8 mouse cellular contexts compared by ENCODE assay signal in genomic region chr19:4300271-4300704, GRCm38 (mm10). TPM values are rescaled to one million over a fixed set of nuclear protein-coding genes. Genes with fewer than 3 reads are reported as not detected.
DNase-seq lines count a peak whose midpoint lies in the region; ATAC-seq and TF ChIP-seq lines count a peak whose summit lies in the region.

No protein-coding gene starts in this region.

- no peak for TF ChIP-seq RAD21 in CH12.LX (IDR thresholded peaks at IDR 0.05; ENCODE audit: low read depth, low read length)

- peaks cover 29 to 58% of the 10 kb centered on the region in 2 experiments for H3K36me3 ChIP-seq in CH12.LX (replicated peaks in 1 of 2; ENCODE audit: control insufficient read depth in 1 of 2, insufficient read depth in 1 of 2, low read length in 1 of 2)
- H3K36me3 ChIP-seq in heart, embryonic 13.5 days: peaks cover 18% of the 10 kb centered on the region
- H3K36me3 ChIP-seq in liver, postnatal 0 days (replicated peaks; ENCODE audit: insufficient read depth, low read length): peaks cover 13% of the 10 kb centered on the region; the same call in 1 of the 2 replicates

- no peaks in the 10 kb centered on the region for H3K27me3 ChIP-seq in CH12.LX (replicated peaks)
- no peaks in the 10 kb centered on the region for H3K27me3 ChIP-seq in heart, embryonic 13.5 days (replicated peaks)
- H3K27me3 ChIP-seq in liver, postnatal 0 days (ENCODE audit: insufficient read depth, low read length): no peaks in the 10 kb centered on the region

- no peak for ATAC-seq in heart, embryonic 13.5 days (ENCODE audit: extremely low read depth, insufficient number of reproducible peaks, low FRiP score, low TSS enrichment)
- ATAC-seq in liver, postnatal 0 days: peak; percentile 64

- peak overlapping the region; percentile 97 for H3K27ac ChIP-seq in CH12.LX (ENCODE audit: insufficient read depth, low read depth)
- peak overlapping the region; percentile 46; the same call in 1 of the 2 replicates for H3K27ac ChIP-seq in heart, embryonic 13.5 days (replicated peaks)
- peak overlapping the region; percentile 88 for H3K27ac ChIP-seq in liver, postnatal 0 days (ENCODE audit: low read depth)

- H3K4me3 ChIP-seq in CH12.LX (replicated peaks in 1 of 3; ENCODE audit: low read depth in 2 of 3, low read length in 2 of 3, poor library complexity in 1 of 3): peak overlapping the region; percentile 2 to 89 (median 27)
- H3K4me3 ChIP-seq in heart, embryonic 13.5 days: no peak overlapping the region
- no peak overlapping the region for H3K4me3 ChIP-seq in liver, postnatal 0 days (ENCODE audit: low read depth, low read length)

- peak overlapping the region; percentile 79; the same call in 1 of the 2 replicates for H3K9ac ChIP-seq in CH12.LX (ENCODE audit: insufficient read depth, low read depth)
- no peak overlapping the region for H3K9ac ChIP-seq in heart, embryonic 13.5 days
- no peak overlapping the region for H3K9ac ChIP-seq in liver, postnatal 0 days (replicated peaks)

- peaks cover 91% of the 10 kb centered on the region for H3K79me2 ChIP-seq in CH12.LX (replicated peaks; ENCODE audit: control insufficient read depth, extremely low read depth, insufficient read depth, poor library complexity, severe bottlenecking)

- peak overlapping the region; percentile 92 for H3K4me2 ChIP-seq in CH12.LX (ENCODE audit: insufficient read depth, low read depth, poor library complexity, severe bottlenecking)
- H3K4me2 ChIP-seq in heart, embryonic 13.5 days: no peak overlapping the region
- H3K4me2 ChIP-seq in liver, postnatal 0 days (ENCODE audit: low read depth, low read length): peak overlapping the region; percentile 87

- peak; percentile 64 for TF ChIP-seq POLR2A in CH12.LX (IDR thresholded peaks at IDR 0.05; ENCODE audit: low read depth, low read length)

- in situ Hi-C loops in CH12.LX (cut with MboI; ENCODE audit: low pct_ligation_motif_present, low pct_unique_long_range_greater_than_20kb, low sequenced_read_pairs): no loop called here

- peak; percentile 51 for DNase-seq in gastrocnemius, postnatal 25 days
- no peak for DNase-seq in gastrocnemius, adult 8-10 months (ENCODE audit: low spot score in 2 of 2)
- peak; percentile 94 for DNase-seq in CH12.LX (ENCODE audit: extremely low read depth)
- DNase-seq in liver, postnatal 0 days: peak; percentile 74
- peak; percentile 65 for DNase-seq in spleen, adult 12 weeks (ENCODE audit: low spot score)
- no peak for DNase-seq in urinary bladder, postnatal 4 days (ENCODE audit: low spot score in 2 of 2)
- no peak for DNase-seq in frontal cortex, postnatal 14 days (ENCODE audit: low spot score in 2 of 2)

- peaks cover 43 to 82% of the 10 kb centered on the region in 2 experiments for H3K4me1 ChIP-seq in CH12.LX (ENCODE audit: control insufficient read depth in 1 of 2, insufficient read depth in 2 of 2)
- H3K4me1 ChIP-seq in heart, embryonic 13.5 days: peaks cover 74% of the 10 kb centered on the region
- peaks cover 77% of the 10 kb centered on the region for H3K4me1 ChIP-seq in liver, postnatal 0 days (ENCODE audit: insufficient read depth)

- H3K9me3 ChIP-seq in CH12.LX (replicated peaks; ENCODE audit: low read length): no peaks in the 10 kb centered on the region
- H3K9me3 ChIP-seq in heart, embryonic 13.5 days: no peaks in the 10 kb centered on the region
- no peaks in the 10 kb centered on the region for H3K9me3 ChIP-seq in liver, postnatal 0 days (ENCODE audit: low read length)

- dilution Hi-C loops in CH12.LX (cut with MboI; ENCODE audit: extremely low pct_ligation_motif_present, extremely low pct_unique_long_range_greater_than_20kb, low sequenced_read_pairs): no loop called here

- 48% methylated on average over 7 of the region's 7 CpGs for WGBS in heart, embryonic 13.5 days
- 21% methylated on average over 7 of the region's 7 CpGs for WGBS in liver, postnatal 0 days (ENCODE audit: insufficient replicate concordance)

- TF ChIP-seq CTCF in CH12.LX (conservative IDR thresholded peaks at IDR 0.05 in 1 of 2, IDR thresholded peaks at IDR 0.05 in 1 of 2; ENCODE audit: low read depth in 2 of 2, low read length in 2 of 2): no peak
- TF ChIP-seq CTCF in liver, postnatal 0 days (IDR thresholded peaks at IDR 0.05; ENCODE audit: low read depth): no peak

- no peak for TF ChIP-seq EP300 in CH12.LX (IDR thresholded peaks at IDR 0.05; ENCODE audit: low read length)
- no peak for TF ChIP-seq EP300 in liver, postnatal 0 days (IDR thresholded peaks at IDR 0.05; ENCODE audit: low read depth)

TF ChIP-seq in CH12.LX, 34 proteins besides CTCF, POLR2A, EP300 and RAD21 (continues in another document):
- peak; percentile 89 for TF ChIP-seq ETS1 (conservative IDR thresholded peaks at IDR 0.05; ENCODE audit: low read depth, low read length)
- no peak for TF ChIP-seq RCOR1 (conservative IDR thresholded peaks at IDR 0.05; ENCODE audit: low read depth, low read length)
- TF ChIP-seq ZNF384 (IDR thresholded peaks at IDR 0.05; ENCODE audit: low read depth, low read length): no peak
- TF ChIP-seq MAZ (IDR thresholded peaks at IDR 0.05; ENCODE audit: low read depth, low read length): peak; percentile 54
- no peak for TF ChIP-seq SMC3 (IDR thresholded peaks at IDR 0.05; ENCODE audit: low read depth, low read length)
- no peak for TF ChIP-seq POLR2AphosphoS2 (IDR thresholded peaks at IDR 0.05; ENCODE audit: low read depth, low read length)
- TF ChIP-seq TCF12 (IDR thresholded peaks at IDR 0.05; ENCODE audit: low read depth, low read length): peak; percentile 54; the same call in 1 of the 2 replicates
- 0 out of 2 replicates have a peak, but pooled peaks have one; percentile 28 for TF ChIP-seq HCFC1 (IDR thresholded peaks at IDR 0.05; ENCODE audit: low read depth, low read length)
- peak; percentile 68; the same call in 1 of the 2 replicates for TF ChIP-seq ZMIZ1 (IDR thresholded peaks at IDR 0.05; ENCODE audit: low read depth, low read length)
- TF ChIP-seq GABPA (IDR thresholded peaks at IDR 0.05; ENCODE audit: insufficient replicate concordance, low read depth, low read length): no peak
- no peak for TF ChIP-seq USF1 (IDR thresholded peaks at IDR 0.05; ENCODE audit: low read depth, low read length)
- TF ChIP-seq NELFE (IDR thresholded peaks at IDR 0.05; ENCODE audit: low read depth, low read length): no peak
- TF ChIP-seq USF2 (conservative IDR thresholded peaks at IDR 0.05; ENCODE audit: low read depth, low read length): 0 out of 2 replicates have a peak, but pooled peaks have one; percentile 19
- no peak for TF ChIP-seq PAX5 (IDR thresholded peaks at IDR 0.05; ENCODE audit: low read length)
- no peak for TF ChIP-seq IRF4 (IDR thresholded peaks at IDR 0.05; ENCODE audit: low read depth, low read length)
- TF ChIP-seq MXI1 (IDR thresholded peaks at IDR 0.05; ENCODE audit: low read depth, low read length): peak; percentile 99
- TF ChIP-seq JUN (IDR thresholded peaks at IDR 0.05; ENCODE audit: insufficient read depth, low read depth, low read length): no peak
- peak; percentile 85; the same call in 1 of the 2 replicates for TF ChIP-seq UBTF (IDR thresholded peaks at IDR 0.05; ENCODE audit: low read depth, low read length)
- no peak for TF ChIP-seq ZC3H11A (IDR thresholded peaks at IDR 0.05; ENCODE audit: low read depth, low read length)
- no peak for TF ChIP-seq KAT2A (IDR thresholded peaks at IDR 0.05; ENCODE audit: insufficient replicate concordance, low read length)
- TF ChIP-seq TBP (conservative IDR thresholded peaks at IDR 0.05; ENCODE audit: low read depth, low read length): peak; percentile 80; the same call in 1 of the 2 replicates
- peak; percentile 95 for TF ChIP-seq BHLHE40 (IDR thresholded peaks at IDR 0.05; ENCODE audit: low read depth, low read length)
- TF ChIP-seq CHD1 (IDR thresholded peaks at IDR 0.05; ENCODE audit: low read depth, low read length): no peak; the same call in 1 of the 2 replicates
- TF ChIP-seq NRF1 (IDR thresholded peaks at IDR 0.05; ENCODE audit: low read depth, low read length): no peak
- no peak for TF ChIP-seq CHD2 (IDR thresholded peaks at IDR 0.05; ENCODE audit: low read length)
- TF ChIP-seq MAX (IDR thresholded peaks at IDR 0.05; ENCODE audit: low read length): peak; percentile 94
- no peak for TF ChIP-seq JUND (conservative IDR thresholded peaks at IDR 0.05; ENCODE audit: low read depth, low read length)
- TF ChIP-seq E2F4 (IDR thresholded peaks at IDR 0.05; ENCODE audit: insufficient replicate concordance, low read depth, low read length): no peak
- TF ChIP-seq MAFK (IDR thresholded peaks at IDR 0.05; ENCODE audit: insufficient replicate concordance, low read length): no peak
- no peak for TF ChIP-seq MEF2A (IDR thresholded peaks at IDR 0.05; ENCODE audit: borderline replicate concordance, low read depth, low read length)
- TF ChIP-seq SIN3A (IDR thresholded peaks at IDR 0.05; ENCODE audit: low read length): peak; percentile 84

RNA-seq across cellular contexts. Expression of gene Grk2, which starts 5.7 kb away (rescaled TPM):
- total RNA-seq in gastrocnemius, postnatal 25 days (2021): 10 to 100 TPM; 39.2 to 47.9 TPM
- total RNA-seq in gastrocnemius, adult 8-10 months (2022): 10 to 100 TPM; 55.7 to 65.2 (median 62.1) TPM
- 196 and 203 TPM in 2 replicates for total RNA-seq in CH12.LX (2012; rRNA removed)
- 118 and 119 TPM in 2 replicates for total RNA-seq in CH12.LX (2014; rRNA removed)
- 191 and 193 TPM in 2 replicates for polyA plus RNA-seq in CH12.LX (2012; ENCODE audit: insufficient read length, low read depth)
- polyA plus RNA-seq in heart, embryonic 13.5 days (2015; fragmentation: Nextera tagmentation; extraction: Ambion mirVana): 9.4 and 12.9 TPM in 2 replicates
- polyA plus RNA-seq in liver, postnatal 0 days (2015; fragmentation: Nextera tagmentation; extraction: Ambion mirVana): 11.9 and 14.8 TPM in 2 replicates

RNA-seq across cellular contexts. Expression of gene Ankrd13d, which starts 17.4 kb away (rescaled TPM):
- total RNA-seq in gastrocnemius, postnatal 25 days (2021): under 1 TPM; 0.33 to 0.64 TPM
- under 1 TPM in 1 of 4 experiments, not detected in 3; 0.63 TPM for total RNA-seq in gastrocnemius, adult 8-10 months (2022)
- total RNA-seq in CH12.LX (2012; rRNA removed): 53.6 and 55.1 TPM in 2 replicates
- total RNA-seq in CH12.LX (2014; rRNA removed): 3.8 and 5.6 TPM in 2 replicates
- 13.2 and 17.3 TPM in 2 replicates for polyA plus RNA-seq in CH12.LX (2012; ENCODE audit: insufficient read length, low read depth)
- polyA plus RNA-seq in heart, embryonic 13.5 days (2015; fragmentation: Nextera tagmentation; extraction: Ambion mirVana): 1.0 and 1.6 TPM in 2 replicates
- polyA plus RNA-seq in liver, postnatal 0 days (2015; fragmentation: Nextera tagmentation; extraction: Ambion mirVana): 0.54 and 0.92 TPM in 2 replicates

RNA-seq across cellular contexts. Expression of gene Ssh3, which starts 31.3 kb away (rescaled TPM):
- total RNA-seq in gastrocnemius, postnatal 25 days (2021): 1 to 10 TPM; 3.4 to 3.9 TPM
- total RNA-seq in gastrocnemius, adult 8-10 months (2022): 1 to 10 TPM; 2.3 to 5.8 (median 2.9) TPM
- total RNA-seq in CH12.LX (2012; rRNA removed) (30.0 and 33.4 TPM in 2 replicates), CH12.LX (2014; rRNA removed) (5.6 and 6.9 TPM in 2 replicates)
- polyA plus RNA-seq in CH12.LX (2012; ENCODE audit: insufficient read length, low read depth): 12.3 and 13.2 TPM in 2 replicates
- 5.0 and 6.7 TPM in 2 replicates for polyA plus RNA-seq in heart, embryonic 13.5 days (2015; fragmentation: Nextera tagmentation; extraction: Ambion mirVana)
- polyA plus RNA-seq in liver, postnatal 0 days (2015; fragmentation: Nextera tagmentation; extraction: Ambion mirVana): 3.3 and 3.4 TPM in 2 replicates

Comparison
In these comparisons a context has a peak if more than half of its experiments do, and no peak if none do; other contexts are left out.
1. DNase-seq: peak in gastrocnemius, postnatal 25 days (single experiment), CH12.LX (single experiment), liver, postnatal 0 days (single experiment) and spleen, adult 12 weeks (single experiment); none in gastrocnemius, adult 8-10 months (0 of 2), urinary bladder, postnatal 4 days (0 of 2) and frontal cortex, postnatal 14 days (0 of 2).
2. H3K27ac ChIP-seq: peak in every context shown above with its lines; median percentile 97 in CH12.LX; 88 in liver, postnatal 0 days; 46 in heart, embryonic 13.5 days.
3. H3K4me3 ChIP-seq: peak in CH12.LX (3 of 3); none in heart, embryonic 13.5 days (single experiment) and liver, postnatal 0 days (single experiment).